Mouse (Mus musculus): ENCODE data around the gene Mrpl23. TPM values are rescaled to one million over a fixed set of nuclear protein-coding genes. Genes with fewer than 3 reads are reported as not detected.

Gene Mrpl23
- 10 to 100 TPM; 12.2 to 29.0 TPM for total RNA-seq (2021)
- long read RNA-seq, experiment 1, transcript Mrpl23-201 (5 exons, 692 nt) = major isoform, 94 of 119 reads
- long read RNA-seq, experiment 1, partial matches to known transcripts = 17 of 119 reads
- long read RNA-seq, experiment 1, other reads (novel, unspliced or antisense) = 8 of 119 reads
- long read RNA-seq, experiment 2, transcript Mrpl23-201 (5 exons, 692 nt) = major isoform, 75 of 97 reads
- long read RNA-seq, experiment 2, partial matches to known transcripts = 17 of 97 reads
- long read RNA-seq, experiment 2, other reads (novel, unspliced or antisense) = 5 of 97 reads

GRCm38 (mm10) chr7:142532671-142533058 lies at the start of gene Mrpl23:
Mrpl23 (plus strand) TSS chr7:142532686.
- DNase-seq = no peak

GRCm38 (mm10) chr7:142483136-142483535 lies 49.4 kb upstream of the Mrpl23 start:
- peak; percentile 60 to 79 for DNase-seq

GRCm38 (mm10) chr7:142484780-142485179 lies 47.7 kb upstream of the Mrpl23 start:
- peak; percentile 72 to 87 for DNase-seq

- no peak for DNase-seq
These were observed 45.7 kb upstream of the Mrpl23 start for GRCm38 (mm10) chr7:142486751-142487162.

- peak in 1 of 2 experiments; percentile 35 for DNase-seq
These were observed 45.1 kb upstream of the Mrpl23 start for GRCm38 (mm10) chr7:142487341-142487859.

- no peak for DNase-seq
These were observed 44.4 kb upstream of the Mrpl23 start for GRCm38 (mm10) chr7:142488053-142488452.

GRCm38 (mm10) chr7:142493535-142493934 lies 39.0 kb upstream of the Mrpl23 start:
- DNase-seq = no peak

- peak in 1 of 2 experiments; percentile 53 for DNase-seq
These were observed 36.3 kb upstream of the Mrpl23 start for GRCm38 (mm10) chr7:142496158-142496557.

GRCm38 (mm10) chr7:142496800-142497199 lies 35.7 kb upstream of the Mrpl23 start:
- peak in 1 of 2 experiments; percentile 53 for DNase-seq

GRCm38 (mm10) chr7:142497775-142498174 lies 34.7 kb upstream of the Mrpl23 start:
- DNase-seq = peak; percentile 67 to 82

GRCm38 (mm10) chr7:142498575-142498974 lies 33.9 kb upstream of the Mrpl23 start, which contains the start of gene Tnnt3:
Tnnt3 (plus strand) TSS chr7:142498836.
- no peak for DNase-seq

GRCm38 (mm10) chr7:142499010-142499721 lies 33.3 kb upstream of the Mrpl23 start:
- DNase-seq = no peak

- DNase-seq = no peak
These were observed 32.5 kb upstream of the Mrpl23 start for GRCm38 (mm10) chr7:142500032-142500431.

- DNase-seq = no peak
These were observed 29.3 kb upstream of the Mrpl23 start for GRCm38 (mm10) chr7:142503206-142503605.

- DNase-seq = no peak
These were observed 26.5 kb upstream of the Mrpl23 start for GRCm38 (mm10) chr7:142505942-142506341.

- DNase-seq = no peak
These were observed 26.0 kb upstream of the Mrpl23 start for GRCm38 (mm10) chr7:142506501-142506900.

GRCm38 (mm10) chr7:142507453-142507852 lies 25.0 kb upstream of the Mrpl23 start:
- DNase-seq = no peak

GRCm38 (mm10) chr7:142509518-142509917 lies 23.0 kb upstream of the Mrpl23 start:
- DNase-seq = no peak

- no peak for DNase-seq
These were observed 22.3 kb upstream of the Mrpl23 start for GRCm38 (mm10) chr7:142510021-142510777.

- DNase-seq = no peak
These were observed 18.4 kb upstream of the Mrpl23 start for GRCm38 (mm10) chr7:142514048-142514447.

- no peak for DNase-seq
These were observed 16.1 kb upstream of the Mrpl23 start for GRCm38 (mm10) chr7:142516221-142516978.

GRCm38 (mm10) chr7:142517531-142517930 lies 15.0 kb upstream of the Mrpl23 start:
- no peak for DNase-seq

Measured in heart, adult 18-20 months (tissue).